Mouse (Mus musculus): Measurements from ENCODE around the gene Thra. TPM values are rescaled to one million over a fixed set of nuclear protein-coding genes. Genes with fewer than 3 reads are reported as not detected.
A peak's percentile ranks its signal among the peaks of the same experiment; 100 is the strongest.

Gene Thra
- polyA plus RNA-seq, 1 experiment from 2014 or later = 32.0 TPM

- Histone ChIP-seq H3K4me3 (ENCODE audit: low read depth, low read length) (peak overlapping the region; percentile 31; the same call in 1 of the 2 replicates), H3K36me3 (ENCODE audit: control insufficient read depth, insufficient read depth, low read length) (no peaks in the 10 kb centered on the region), H3K27ac (ENCODE audit: low read depth, low read length) (no peak overlapping the region), H3K9me3 (ENCODE audit: control insufficient read depth, low read length) (no peaks in the 10 kb centered on the region), H3K27me3 (ENCODE audit: control insufficient read depth, insufficient read depth, low read length) (no peaks in the 10 kb centered on the region), H3K4me2 (ENCODE audit: low read depth) (peak overlapping the region; percentile 78), H3K4me1 (ENCODE audit: control insufficient read depth, insufficient read depth, low read length) (peaks cover 13% of the 10 kb centered on the region), H3K9ac (ENCODE audit: low read length) (no peak overlapping the region)
- 41% methylated on average over 5 of the region's 5 CpGs for WGBS
- no peak for ATAC-seq (ENCODE audit: insufficient read depth, low FRiP score, low TSS enrichment)
- no peak for DNase-seq (ENCODE audit: low spot score)
Observed at GRCm38 (mm10) chr11:98789824-98790223, 49.4 kb downstream of the Thra start.

- no peak for DNase-seq (ENCODE audit: low spot score)
- WGBS = 88% methylated on average over 5 of the region's 5 CpGs
- Histone ChIP-seq H3K27ac (ENCODE audit: low read depth, low read length) (no peak overlapping the region), H3K27me3 (ENCODE audit: control insufficient read depth, insufficient read depth, low read length) (no peaks in the 10 kb centered on the region), H3K9ac (ENCODE audit: low read length) (no peak overlapping the region), H3K36me3 (ENCODE audit: control insufficient read depth, insufficient read depth, low read length) (no peaks in the 10 kb centered on the region), H3K4me3 (ENCODE audit: low read depth, low read length) (no peak overlapping the region), H3K4me2 (ENCODE audit: low read depth) (no peak overlapping the region), H3K9me3 (ENCODE audit: control insufficient read depth, low read length) (no peaks in the 10 kb centered on the region), H3K4me1 (ENCODE audit: control insufficient read depth, insufficient read depth, low read length) (peaks cover 13% of the 10 kb centered on the region)
- no peak for ATAC-seq (ENCODE audit: insufficient read depth, low FRiP score, low TSS enrichment)
Observed at GRCm38 (mm10) chr11:98790631-98791205, 50.3 kb downstream of the Thra start.

GRCm38 (mm10) chr11:98791448-98791847 is 51.0 kb downstream of the Thra start:
- Histone ChIP-seq H3K4me1 (ENCODE audit: control insufficient read depth, insufficient read depth, low read length) (peaks cover 10% of the 10 kb centered on the region), H3K9me3 (ENCODE audit: control insufficient read depth, low read length) (no peaks in the 10 kb centered on the region), H3K4me2 (ENCODE audit: low read depth) (no peak overlapping the region), H3K27me3 (ENCODE audit: control insufficient read depth, insufficient read depth, low read length) (no peaks in the 10 kb centered on the region), H3K27ac (ENCODE audit: low read depth, low read length) (no peak overlapping the region), H3K4me3 (ENCODE audit: low read depth, low read length) (no peak overlapping the region), H3K36me3 (ENCODE audit: control insufficient read depth, insufficient read depth, low read length) (no peaks in the 10 kb centered on the region), H3K9ac (ENCODE audit: low read length) (no peak overlapping the region)
- DNase-seq (ENCODE audit: low spot score) (no peak), ATAC-seq (ENCODE audit: insufficient read depth, low FRiP score, low TSS enrichment) (no peak)
- 80% methylated on average over 1 of the region's 1 CpGs for WGBS

- no peaks in the 10 kb centered on the region for H3K27me3 ChIP-seq (ENCODE audit: control insufficient read depth, insufficient read depth, low read length)
- WGBS = 24% methylated on average over 4 of the region's 4 CpGs
- no peak overlapping the region for H3K27ac ChIP-seq (ENCODE audit: low read depth, low read length)
- H3K9ac ChIP-seq (ENCODE audit: low read length) = no peak overlapping the region
- ATAC-seq (ENCODE audit: insufficient read depth, low FRiP score, low TSS enrichment) (no peak), DNase-seq (ENCODE audit: low spot score) (no peak)
- H3K4me1 ChIP-seq (ENCODE audit: control insufficient read depth, insufficient read depth, low read length) = peaks cover 7% of the 10 kb centered on the region
- no peaks in the 10 kb centered on the region for H3K9me3 ChIP-seq (ENCODE audit: control insufficient read depth, low read length)
- H3K36me3 ChIP-seq (ENCODE audit: control insufficient read depth, insufficient read depth, low read length) = no peaks in the 10 kb centered on the region
- H3K4me2 ChIP-seq (ENCODE audit: low read depth) = no peak overlapping the region
- H3K4me3 ChIP-seq (ENCODE audit: low read depth, low read length) = no peak overlapping the region
Observed at GRCm38 (mm10) chr11:98792081-98792480, 51.6 kb downstream of the Thra start.

- no peak for DNase-seq (ENCODE audit: low spot score)
- no peaks in the 10 kb centered on the region for H3K9me3 ChIP-seq (ENCODE audit: control insufficient read depth, low read length)
- peaks cover 21% of the 10 kb centered on the region for H3K4me1 ChIP-seq (ENCODE audit: control insufficient read depth, insufficient read depth, low read length)
- peak overlapping the region; percentile 100 for H3K4me3 ChIP-seq (ENCODE audit: low read depth, low read length)
- no peaks in the 10 kb centered on the region for H3K36me3 ChIP-seq (ENCODE audit: control insufficient read depth, insufficient read depth, low read length)
- peak overlapping the region; percentile 95 for H3K4me2 ChIP-seq (ENCODE audit: low read depth)
- no peaks in the 10 kb centered on the region for H3K27me3 ChIP-seq (ENCODE audit: control insufficient read depth, insufficient read depth, low read length)
- H3K27ac ChIP-seq (ENCODE audit: low read depth, low read length) = peak overlapping the region; percentile 99
- WGBS = under 1% methylated on average over 23 of the region's 30 CpGs
- peak overlapping the region; percentile 99 for H3K9ac ChIP-seq (ENCODE audit: low read length)
- ATAC-seq (ENCODE audit: insufficient read depth, low FRiP score, low TSS enrichment) = peak; percentile 58; the same call in 1 of the 2 replicates
Observed at GRCm38 (mm10) chr11:98794469-98795014, 54.1 kb downstream of the Thra start.

- ATAC-seq (ENCODE audit: insufficient read depth, low FRiP score, low TSS enrichment) = peak; percentile 53
- peak within 1 kb of the TSS; percentile 99 for H3K27ac ChIP-seq (ENCODE audit: low read depth, low read length)
- H3K9me3 ChIP-seq (ENCODE audit: control insufficient read depth, low read length) = no peaks in the 10 kb centered on the region
- 0% methylated on average over 41 of the region's 89 CpGs for WGBS
- peak within 1 kb of the TSS; percentile 100 for H3K4me3 ChIP-seq (ENCODE audit: low read depth, low read length)
- H3K4me2 ChIP-seq (ENCODE audit: low read depth) = peak within 1 kb of the TSS; percentile 95
- H3K4me1 ChIP-seq (ENCODE audit: control insufficient read depth, insufficient read depth, low read length) = peaks cover 21% of the 10 kb centered on the region
- H3K27me3 ChIP-seq (ENCODE audit: control insufficient read depth, insufficient read depth, low read length) = no peaks in the 10 kb centered on the region
- peak within 1 kb of the TSS; percentile 99 for H3K9ac ChIP-seq (ENCODE audit: low read length)
- H3K36me3 ChIP-seq (ENCODE audit: control insufficient read depth, insufficient read depth, low read length) = peaks cover 2% of the 10 kb centered on the region; the same call in 1 of the 2 replicates
- peak; percentile 92 for DNase-seq (ENCODE audit: low spot score)
Observed at GRCm38 (mm10) chr11:98795015-98795713, 54.7 kb downstream of the Thra start, which contains the start of gene Msl1. Gene Msl1, plus strand, starts transcription at chr11:98795516.

GRCm38 (mm10) chr11:98795714-98796514 is 55.5 kb downstream of the Thra start:
- Histone ChIP-seq H3K9me3 (ENCODE audit: control insufficient read depth, low read length) (no peaks in the 10 kb centered on the region), H3K9ac (ENCODE audit: low read length) (peak overlapping the region; percentile 99), H3K4me3 (ENCODE audit: low read depth, low read length) (peak overlapping the region; percentile 100), H3K36me3 (ENCODE audit: control insufficient read depth, insufficient read depth, low read length) (peaks cover 8% of the 10 kb centered on the region; the same call in 1 of the 2 replicates), H3K27me3 (ENCODE audit: control insufficient read depth, insufficient read depth, low read length) (no peaks in the 10 kb centered on the region), H3K4me1 (ENCODE audit: control insufficient read depth, insufficient read depth, low read length) (peaks cover 21% of the 10 kb centered on the region), H3K27ac (ENCODE audit: low read depth, low read length) (peak overlapping the region; percentile 99), H3K4me2 (ENCODE audit: low read depth) (peak overlapping the region; percentile 95)
- WGBS = under 1% methylated on average over 59 of the region's 74 CpGs
- peak; percentile 68 for DNase-seq (ENCODE audit: low spot score)
- ATAC-seq (ENCODE audit: insufficient read depth, low FRiP score, low TSS enrichment) = peak; percentile 41

GRCm38 (mm10) chr11:98796515-98797216 is 56.2 kb downstream of the Thra start:
- 4% methylated on average over 23 of the region's 23 CpGs for WGBS
- ATAC-seq (ENCODE audit: insufficient read depth, low FRiP score, low TSS enrichment) = peak; percentile 31; the same call in 1 of the 2 replicates
- peaks cover 21% of the 10 kb centered on the region for H3K4me1 ChIP-seq (ENCODE audit: control insufficient read depth, insufficient read depth, low read length)
- peak overlapping the region; percentile 95 for H3K4me2 ChIP-seq (ENCODE audit: low read depth)
- H3K36me3 ChIP-seq (ENCODE audit: control insufficient read depth, insufficient read depth, low read length) = peaks cover 10% of the 10 kb centered on the region; the same call in 1 of the 2 replicates
- DNase-seq (ENCODE audit: low spot score) = peak; percentile 79
- peak overlapping the region; percentile 100 for H3K4me3 ChIP-seq (ENCODE audit: low read depth, low read length)
- H3K27me3 ChIP-seq (ENCODE audit: control insufficient read depth, insufficient read depth, low read length) = no peaks in the 10 kb centered on the region
- peak overlapping the region; percentile 99 for H3K9ac ChIP-seq (ENCODE audit: low read length)
- peak overlapping the region; percentile 99 for H3K27ac ChIP-seq (ENCODE audit: low read depth, low read length)
- no peaks in the 10 kb centered on the region for H3K9me3 ChIP-seq (ENCODE audit: control insufficient read depth, low read length)
